Mouse (Mus musculus) layer of hippocampus, adult 11-12 months (tissue): Measurements from ENCODE around the gene Atp6v0a1.

Source experiments
- DNase-seq: peaks from one replicate; pipeline ENCODE4 v3.0.0; 2022; ENCODE audit warnings: low spot score

Gene Atp6v0a1

GRCm38 (mm10) chr11:101062165-101062884, 53.1 kb downstream of the Atp6v0a1 start:
- DNase-seq = peak; percentile 61

GRCm38 (mm10) chr11:101062971-101063675, 53.9 kb downstream of the Atp6v0a1 start:
- no peak for DNase-seq

DNA sequence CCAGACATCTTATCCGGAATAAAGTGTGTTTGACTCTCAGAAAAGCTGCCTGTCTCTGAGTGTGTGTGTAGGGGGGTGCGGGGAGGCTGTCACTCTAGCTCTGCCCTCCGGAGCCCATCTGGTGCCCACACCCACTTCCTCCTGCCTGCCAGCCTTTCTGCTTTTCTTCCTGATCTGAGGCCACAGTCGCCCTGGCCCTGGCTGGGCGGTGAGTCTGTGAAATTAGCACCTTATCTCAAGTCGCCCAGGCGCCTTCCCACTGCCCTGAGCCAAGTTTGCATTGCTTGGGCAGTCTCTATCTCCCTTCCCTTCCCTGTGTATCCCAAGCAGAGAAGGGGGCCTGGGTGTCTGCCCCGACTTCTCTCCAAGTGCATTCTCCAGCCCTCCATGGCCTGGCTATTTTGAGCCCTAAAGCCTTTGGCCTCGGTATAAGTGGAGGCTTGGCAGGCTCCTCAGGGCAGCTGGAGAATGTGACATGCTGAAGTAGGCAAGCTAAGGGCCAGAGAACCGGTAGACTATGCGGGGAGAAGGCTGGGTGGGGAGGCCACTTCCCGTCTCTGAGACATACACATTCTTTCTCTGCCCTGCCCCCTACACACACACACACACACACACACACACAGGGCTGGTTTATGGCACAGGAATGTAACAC, 54.5 kb downstream of the Atp6v0a1 start:
- DNase-seq = peak; percentile 75

- no peak for DNase-seq
Observed at GRCm38 (mm10) chr11:101064462-101064861, 55.2 kb downstream of the Atp6v0a1 start.

DNA sequence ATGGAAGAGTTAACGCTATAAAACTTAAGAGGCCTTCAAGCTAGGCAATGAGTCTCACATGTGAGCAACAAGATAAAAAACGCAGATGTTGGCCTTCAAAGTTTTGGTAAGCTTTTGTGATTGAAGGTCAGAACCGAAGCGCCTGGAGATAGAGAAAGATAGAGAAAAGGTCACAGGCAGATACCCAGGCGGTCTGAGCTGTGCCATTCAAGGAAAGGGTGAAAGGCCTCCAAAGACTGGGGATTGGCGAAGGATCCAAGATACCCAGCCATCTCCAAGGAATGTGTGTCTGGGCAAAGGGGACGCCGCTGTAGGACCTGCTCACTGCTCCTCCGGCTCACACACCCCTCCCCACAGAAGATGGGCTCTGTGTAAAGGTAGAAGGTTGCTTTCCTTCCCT, 55.8 kb downstream of the Atp6v0a1 start:
- no peak for DNase-seq

DNA sequence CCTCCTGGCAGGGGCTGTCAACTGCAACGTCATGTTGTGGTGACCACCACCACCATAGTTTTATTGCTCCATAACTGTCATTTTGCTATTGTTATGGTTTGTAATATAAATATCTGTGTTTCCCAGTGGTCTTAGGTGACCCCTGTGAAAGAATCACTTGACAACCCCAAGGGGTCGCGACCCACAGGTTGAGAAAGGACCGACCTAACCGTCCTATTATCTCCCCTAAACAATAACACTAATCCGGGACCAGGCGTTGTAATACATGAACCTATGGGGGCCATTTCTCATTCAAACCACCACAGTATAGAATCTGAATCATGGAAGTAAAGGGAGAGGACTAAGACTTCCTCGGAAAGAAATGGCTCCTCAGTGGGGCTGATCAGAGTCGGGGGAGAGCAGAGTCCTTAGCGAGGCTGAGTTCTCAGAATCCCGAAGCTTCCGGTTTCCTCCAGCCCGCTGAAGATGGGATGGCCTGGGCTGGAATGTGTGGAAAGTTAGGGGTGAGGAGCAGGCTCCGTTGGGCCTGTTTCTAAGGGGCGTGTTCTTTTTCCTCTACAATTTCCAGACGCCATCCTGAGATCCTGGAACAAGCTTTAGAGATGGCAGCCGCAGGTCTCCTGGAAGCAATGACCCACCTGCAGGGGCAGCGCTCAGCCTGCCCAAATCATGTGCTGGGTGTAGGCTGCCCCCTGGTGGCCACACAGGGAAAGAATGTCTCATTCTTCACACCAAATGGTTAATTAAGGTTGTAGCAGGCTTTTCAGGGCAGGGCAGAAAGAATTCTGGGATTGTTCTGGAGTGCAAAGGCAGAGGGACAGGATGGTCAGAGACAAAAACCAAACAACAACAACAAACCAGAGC, 57.5 kb downstream of the Atp6v0a1 start:
- peak; percentile 85 for DNase-seq

- DNase-seq = peak; percentile 97
Observed at GRCm38 (mm10) chr11:101069391-101070188, 60.3 kb downstream of the Atp6v0a1 start, which contains the start of gene Naglu. Gene Naglu (plus strand): TSS chr11:101070012.

DNA sequence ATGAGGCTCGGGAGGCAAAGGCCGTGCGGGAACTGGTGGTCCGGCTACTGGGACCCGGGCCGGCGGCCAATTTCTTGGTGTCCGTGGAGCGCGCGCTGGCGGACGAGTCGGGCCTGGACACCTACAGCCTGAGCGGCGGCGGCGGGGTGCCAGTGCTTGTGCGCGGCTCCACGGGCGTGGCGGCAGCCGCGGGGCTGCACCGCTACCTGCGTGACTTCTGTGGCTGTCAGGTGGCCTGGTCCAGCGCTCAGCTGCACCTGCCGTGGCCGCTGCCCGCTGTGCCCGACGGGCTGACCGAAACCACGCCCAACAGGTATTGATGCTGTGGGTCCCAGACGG, 60.9 kb downstream of the Atp6v0a1 start:
- DNase-seq = no peak

DNA sequence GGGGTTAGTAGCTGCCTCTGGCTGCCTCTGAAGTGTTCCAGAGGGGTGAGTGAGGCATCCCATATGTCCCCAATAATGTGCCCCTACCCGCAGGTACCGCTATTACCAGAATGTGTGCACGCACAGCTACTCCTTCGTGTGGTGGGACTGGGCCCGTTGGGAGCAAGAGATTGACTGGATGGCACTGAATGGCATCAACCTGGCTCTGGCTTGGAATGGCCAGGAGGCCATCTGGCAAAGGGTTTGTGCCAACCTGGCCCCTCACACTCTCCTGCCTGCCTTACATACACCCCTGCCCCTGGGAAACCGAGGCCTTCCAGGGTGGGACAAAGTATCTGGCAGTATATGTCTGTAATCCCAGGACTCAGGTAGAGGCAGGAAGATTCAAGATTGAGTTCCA, 61.7 kb downstream of the Atp6v0a1 start:
- DNase-seq = no peak

GRCm38 (mm10) chr11:101071810-101072428, 62.7 kb downstream of the Atp6v0a1 start:
- no peak for DNase-seq

DNA sequence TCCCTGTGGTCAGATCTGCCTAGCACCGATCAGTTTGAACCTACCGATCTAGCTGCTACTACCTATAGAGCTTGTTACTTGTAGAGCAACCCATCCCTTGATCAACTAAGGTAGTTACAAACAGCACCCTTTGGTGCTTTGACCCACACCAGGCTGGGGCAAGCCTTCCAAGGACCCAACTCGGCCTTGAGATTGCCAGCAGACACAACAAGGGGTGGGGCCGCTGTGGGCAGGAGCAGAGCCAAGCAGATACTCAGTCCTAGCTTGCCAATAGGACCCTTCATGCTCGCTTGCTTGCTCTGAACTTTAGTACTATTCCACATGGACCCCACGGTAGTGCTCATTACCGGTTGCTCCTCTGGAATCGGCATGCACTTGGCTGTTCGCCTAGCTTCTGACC, 68.9 kb downstream of the Atp6v0a1 start, which contains the start of gene Hsd17b1:
Gene Hsd17b1, plus strand, starts transcription at position 291 of the 400 bp plus-strand sequence.
- DNase-seq = no peak

GRCm38 (mm10) chr11:101079746-101080145, 70.5 kb downstream of the Atp6v0a1 start:
- DNase-seq = no peak

- DNase-seq = no peak
Observed at GRCm38 (mm10) chr11:101080421-101080820, 71.2 kb downstream of the Atp6v0a1 start.

- DNase-seq = no peak
Observed at GRCm38 (mm10) chr11:101081659-101082058, 72.4 kb downstream of the Atp6v0a1 start.

DNA sequence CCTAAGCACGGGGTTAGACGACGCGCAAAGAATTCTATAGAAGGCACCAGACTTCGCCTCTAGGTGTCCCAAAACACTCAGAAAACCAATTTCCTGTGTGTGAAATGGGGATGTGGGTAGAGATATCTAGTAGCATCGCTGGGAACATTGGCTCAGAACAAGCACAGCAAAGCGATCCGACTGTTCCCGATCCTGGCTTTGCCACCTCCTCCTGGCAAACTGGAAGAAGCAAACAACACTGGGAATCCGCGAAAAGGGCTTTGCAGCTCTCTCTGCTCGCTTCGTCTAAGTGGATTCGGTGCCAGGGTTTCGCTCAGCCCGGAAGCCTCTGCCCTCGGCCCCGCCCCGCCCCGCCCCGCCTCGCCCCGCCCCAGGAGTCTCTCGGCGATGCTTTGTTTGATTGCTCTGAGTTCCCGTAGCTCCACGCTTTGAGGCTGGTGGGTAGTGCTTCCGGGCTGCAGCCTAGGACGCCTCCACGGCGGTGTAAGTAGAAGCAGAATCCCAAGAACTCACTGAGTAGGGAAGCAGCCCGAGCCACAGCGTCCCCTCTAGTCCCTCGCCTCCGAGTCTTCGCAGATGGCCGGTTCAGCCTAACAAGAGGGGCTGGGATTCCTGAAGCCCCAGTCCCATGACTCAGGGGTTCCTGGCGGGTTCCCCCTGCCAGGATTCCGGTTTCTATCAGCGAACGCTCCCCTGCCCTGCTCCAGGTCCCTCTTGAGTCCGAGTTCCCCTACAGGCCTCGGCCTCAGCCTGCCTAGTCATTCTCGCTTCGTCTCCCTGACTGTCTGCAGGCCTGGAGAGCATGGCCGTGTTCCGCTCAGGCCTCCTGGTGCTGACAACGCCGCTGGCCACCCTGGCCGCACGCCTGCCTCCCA, 73.2 kb downstream of the Atp6v0a1 start, which contains the start of gene Coasy:
Gene Coasy, plus strand, starts transcription at position 358 of the 875 bp plus-strand sequence.
- peak; percentile 88 for DNase-seq

- no peak for DNase-seq
Observed at GRCm38 (mm10) chr11:101083083-101083697, 73.9 kb downstream of the Atp6v0a1 start.

DNA sequence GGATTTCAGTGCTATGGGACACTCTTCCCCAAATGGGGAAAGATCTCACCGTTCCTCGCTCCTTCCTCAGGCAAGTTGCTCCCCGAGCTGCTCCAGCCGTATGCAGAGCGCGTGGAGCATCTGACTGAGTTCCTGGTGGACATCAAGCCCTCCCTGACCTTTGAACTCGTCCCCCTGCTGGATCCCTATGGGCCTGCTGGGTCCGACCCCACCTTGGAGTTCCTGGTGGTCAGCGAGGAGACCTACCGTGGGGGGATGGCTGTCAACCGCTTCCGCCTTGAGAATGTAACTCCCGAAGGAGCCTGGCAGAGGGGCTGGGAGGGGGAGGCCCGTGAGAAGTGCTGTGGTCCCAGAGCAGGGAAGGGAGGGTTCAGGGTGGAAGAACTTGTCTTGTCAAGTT, 75.0 kb downstream of the Atp6v0a1 start:
- no peak for DNase-seq

- no peak for DNase-seq
Observed at GRCm38 (mm10) chr11:101084811-101085210, 75.6 kb downstream of the Atp6v0a1 start.
